Mouse (Mus musculus) limb, embryonic 13.5 days (tissue): ENCODE measurements around the gene Mrrf. TPM values are rescaled to one million over a fixed set of nuclear protein-coding genes. Genes with fewer than 3 reads are reported as not detected.

ENCODE experiments used
- ATAC-seq: fragments of 200-750 bp; cut with Nextera tagmentation; 2 replicates; pipeline ENCODE4 v1.8.0; 2017; ENCODE audit warnings: low read depth, moderate number of reproducible peaks, moderate TSS enrichment; ENCODE audit not compliant: low FRiP score
- H3K27ac ChIP-seq: fragments of 300-500 bp; sonication (generic); 2 replicates; pipeline ENCODE4 v1.5.1; 2015; ENCODE audit warnings: inconsistent platforms, mild to moderate bottlenecking, moderate library complexity
- H3K27me3 ChIP-seq: fragments of 300-500 bp; sonication (generic); 2 replicates; pipeline ENCODE4 v1.6.1; 2015; ENCODE audit warnings: mild to moderate bottlenecking, inconsistent platforms
- H3K36me3 ChIP-seq: fragments of 300-500 bp; sonication (generic); 2 replicates; pipeline ENCODE4 v1.6.1; 2015; ENCODE audit warnings: inconsistent platforms, mild to moderate bottlenecking, moderate library complexity
- H3K4me1 ChIP-seq: fragments of 300-500 bp; sonication (generic); 2 replicates; pipeline ENCODE4 v1.6.1; 2015; ENCODE audit warnings: inconsistent platforms
- H3K4me2 ChIP-seq: fragments of 300-500 bp; sonication (generic); replicated peaks from 2 replicates; pipeline ENCODE4 v1.6.1; 2015; ENCODE audit warnings: inconsistent platforms, mild to moderate bottlenecking, moderate library complexity
- H3K4me3 ChIP-seq: fragments of 300-500 bp; sonication (generic); 2 replicates; pipeline ENCODE4 v1.5.1; 2015; ENCODE audit warnings: moderate library complexity, mild to moderate bottlenecking, inconsistent platforms
- H3K9ac ChIP-seq: fragments of 300-500 bp; sonication (generic); 2 replicates; pipeline ENCODE4 v1.6.1; 2015; ENCODE audit warnings: mild to moderate bottlenecking, inconsistent platforms
- H3K9me3 ChIP-seq: fragments of 300-500 bp; sonication (generic); 2 replicates; pipeline ENCODE4 v1.6.1; 2016; ENCODE audit warnings: inconsistent platforms
- WGBS: fragments of 180-500 bp; shearing (Covaris S2); methylation state at CpG from one replicate; pipeline ENCODE4 v1.1.7; 2015; 5-methylcytosine and 5-hydroxymethylcytosine counted together
- polyA plus RNA-seq: library from polyadenylated mRNA; unstranded; fragments of >200 nt; fragmentation: Nextera tagmentation; extraction: Ambion mirVana; gene quantifications from 2 replicates; pipeline ENCODE4 v1.2.1, GENCODE M21; 2015

Gene Mrrf
- polyA plus RNA-seq, 1 experiment from 2014 or later: 31.3 TPM

- 6% methylated on average over 29 of the region's 34 CpGs for WGBS
- ATAC-seq: no peak
- Histone ChIP-seq H3K4me1 (peaks cover 37% of the 10 kb centered on the region), H3K4me2 (peak overlapping the region; percentile 41), H3K27ac (no peak overlapping the region), H3K27me3 (peaks cover 45% of the 10 kb centered on the region), H3K9me3 (no peaks in the 10 kb centered on the region), H3K4me3 (peak overlapping the region; percentile 12), H3K9ac (peak overlapping the region; percentile 45), H3K36me3 (no peaks in the 10 kb centered on the region)
These were observed 74.6 kb downstream of the Mrrf start for GRCm38 (mm10) chr2:36210796-36211195.

- peaks cover 36% of the 10 kb centered on the region for H3K4me1 ChIP-seq
- no peak for ATAC-seq
- no peaks in the 10 kb centered on the region for H3K36me3 ChIP-seq
- H3K27me3 ChIP-seq: peaks cover 45% of the 10 kb centered on the region
- H3K9ac ChIP-seq: no peak overlapping the region
- H3K4me3 ChIP-seq: no peak overlapping the region
- WGBS: 3% methylated on average over 7 of the region's 7 CpGs
- H3K9me3 ChIP-seq: no peaks in the 10 kb centered on the region
- no peak overlapping the region; the same call in 1 of the 2 replicates for H3K4me2 ChIP-seq
- H3K27ac ChIP-seq: no peak overlapping the region
These were observed 75.6 kb downstream of the Mrrf start for GRCm38 (mm10) chr2:36211785-36212184.

- H3K9ac ChIP-seq: no peak overlapping the region
- 53% methylated on average over 7 of the region's 7 CpGs for WGBS
- peaks cover 45% of the 10 kb centered on the region for H3K27me3 ChIP-seq
- no peak overlapping the region for H3K4me3 ChIP-seq
- no peaks in the 10 kb centered on the region for H3K9me3 ChIP-seq
- no peak for ATAC-seq
- no peaks in the 10 kb centered on the region for H3K36me3 ChIP-seq
- H3K4me1 ChIP-seq: peaks cover 42% of the 10 kb centered on the region
- H3K27ac ChIP-seq: no peak overlapping the region
- H3K4me2 ChIP-seq: no peak overlapping the region
These were observed 76.9 kb downstream of the Mrrf start for GRCm38 (mm10) chr2:36213108-36213507.

- Histone ChIP-seq H3K4me1 (peaks cover 43% of the 10 kb centered on the region), H3K9me3 (no peaks in the 10 kb centered on the region), H3K27me3 (peaks cover 40% of the 10 kb centered on the region), H3K27ac (no peak overlapping the region), H3K9ac (0 out of 2 replicates have a peak overlapping the region, but pooled peaks have one; percentile 9), H3K4me2 (no peak overlapping the region), H3K4me3 (no peak overlapping the region), H3K36me3 (no peaks in the 10 kb centered on the region)
- WGBS: 7% methylated on average over 8 of the region's 8 CpGs
- peak; percentile 79 for ATAC-seq
These were observed 77.8 kb downstream of the Mrrf start for GRCm38 (mm10) chr2:36214023-36214422.

GRCm38 (mm10) chr2:36214425-36214824 lies 78.2 kb downstream of the Mrrf start:
- 64% methylated on average over 5 of the region's 5 CpGs for WGBS

GRCm38 (mm10) chr2:36215203-36215739 lies 79.1 kb downstream of the Mrrf start:
- ATAC-seq: no peak
- H3K9ac ChIP-seq: no peak overlapping the region
- peaks cover 28% of the 10 kb centered on the region for H3K27me3 ChIP-seq
- H3K4me3 ChIP-seq: no peak overlapping the region
- H3K4me2 ChIP-seq: no peak overlapping the region
- no peak overlapping the region for H3K27ac ChIP-seq
- 94% methylated on average over 5 of the region's 5 CpGs for WGBS
- no peaks in the 10 kb centered on the region for H3K36me3 ChIP-seq
- H3K4me1 ChIP-seq: peaks cover 44% of the 10 kb centered on the region
- H3K9me3 ChIP-seq: no peaks in the 10 kb centered on the region

More at GRCm38 (mm10) chr2:36214425-36214824, 78.2 kb downstream of the Mrrf start:
- no peak overlapping the region for H3K4me2 ChIP-seq
- H3K4me3 ChIP-seq: no peak overlapping the region
- H3K9ac ChIP-seq: 0 out of 2 replicates have a peak overlapping the region, but pooled peaks have one; percentile 9
- peaks cover 36% of the 10 kb centered on the region for H3K27me3 ChIP-seq
- no peaks in the 10 kb centered on the region for H3K36me3 ChIP-seq
- H3K27ac ChIP-seq: no peak overlapping the region
- ATAC-seq: no peak
- H3K4me1 ChIP-seq: peaks cover 43% of the 10 kb centered on the region
- H3K9me3 ChIP-seq: no peaks in the 10 kb centered on the region

GRCm38 (mm10) chr2:36216546-36216945 lies 80.4 kb downstream of the Mrrf start:
- Histone ChIP-seq H3K9ac (no peak overlapping the region), H3K9me3 (no peaks in the 10 kb centered on the region), H3K36me3 (no peaks in the 10 kb centered on the region), H3K27me3 (peaks cover 15% of the 10 kb centered on the region), H3K4me1 (peaks cover 42% of the 10 kb centered on the region), H3K27ac (no peak overlapping the region), H3K4me2 (no peak overlapping the region), H3K4me3 (no peak overlapping the region)
- no peak for ATAC-seq

- Histone ChIP-seq H3K27ac (no peak overlapping the region), H3K27me3 (peaks cover 10% of the 10 kb centered on the region; the same call in 1 of the 2 replicates), H3K4me2 (no peak overlapping the region), H3K4me1 (peaks cover 37% of the 10 kb centered on the region), H3K4me3 (no peak overlapping the region), H3K9ac (no peak overlapping the region), H3K36me3 (no peaks in the 10 kb centered on the region), H3K9me3 (no peaks in the 10 kb centered on the region)
- WGBS: 37% methylated on average over 4 of the region's 4 CpGs
- ATAC-seq: no peak
These were observed 80.9 kb downstream of the Mrrf start for GRCm38 (mm10) chr2:36216953-36217573.

- no peaks in the 10 kb centered on the region for H3K9me3 ChIP-seq
- ATAC-seq: no peak
- no peak overlapping the region for H3K4me3 ChIP-seq
- H3K4me2 ChIP-seq: no peak overlapping the region
- 42% methylated on average over 5 of the region's 5 CpGs for WGBS
- peaks cover 34% of the 10 kb centered on the region for H3K4me1 ChIP-seq
- peak overlapping the region; percentile 28; the same call in 1 of the 2 replicates for H3K27ac ChIP-seq
- 0 out of 2 replicates have a peak, but pooled peaks cover 4% of the 10 kb centered on the region for H3K27me3 ChIP-seq
- H3K9ac ChIP-seq: no peak overlapping the region
- H3K36me3 ChIP-seq: no peaks in the 10 kb centered on the region
These were observed 81.6 kb downstream of the Mrrf start for GRCm38 (mm10) chr2:36217692-36218233.

GRCm38 (mm10) chr2:36220106-36220505 lies 83.9 kb downstream of the Mrrf start:
- no peak for ATAC-seq

GRCm38 (mm10) chr2:36220891-36221290 lies 84.7 kb downstream of the Mrrf start:
- Histone ChIP-seq H3K9ac (no peak overlapping the region), H3K27me3 (no peaks in the 10 kb centered on the region), H3K9me3 (no peaks in the 10 kb centered on the region), H3K27ac (no peak overlapping the region), H3K4me2 (no peak overlapping the region), H3K36me3 (no peaks in the 10 kb centered on the region), H3K4me3 (no peak overlapping the region), H3K4me1 (peaks cover 28% of the 10 kb centered on the region)
- ATAC-seq: no peak
- 67% methylated on average over 4 of the region's 4 CpGs for WGBS

More at GRCm38 (mm10) chr2:36220106-36220505, 83.9 kb downstream of the Mrrf start:
- Histone ChIP-seq H3K4me2 (no peak overlapping the region), H3K4me1 (peaks cover 28% of the 10 kb centered on the region), H3K4me3 (no peak overlapping the region), H3K36me3 (no peaks in the 10 kb centered on the region), H3K9ac (no peak overlapping the region), H3K27me3 (no peaks in the 10 kb centered on the region), H3K9me3 (no peaks in the 10 kb centered on the region), H3K27ac (no peak overlapping the region)
- WGBS: 83% methylated on average over 8 of the region's 8 CpGs

GRCm38 (mm10) chr2:36222168-36222848 lies 86.1 kb downstream of the Mrrf start:
- Histone ChIP-seq H3K9me3 (no peaks in the 10 kb centered on the region), H3K4me1 (peaks cover 16% of the 10 kb centered on the region), H3K27me3 (no peaks in the 10 kb centered on the region), H3K36me3 (no peaks in the 10 kb centered on the region), H3K4me3 (no peak overlapping the region), H3K4me2 (no peak overlapping the region), H3K27ac (no peak overlapping the region), H3K9ac (no peak overlapping the region)
- no peak for ATAC-seq
- WGBS: 42% methylated on average over 7 of the region's 7 CpGs
